Mouse (Mus musculus) embryonic facial prominence, embryonic 13.5 days (tissue): ENCODE results near the gene Lgr5. TPM values are rescaled to one million over a fixed set of nuclear protein-coding genes. Genes with fewer than 3 reads are reported as not detected.

ENCODE experiments used
- ATAC-seq: fragments of 200-750 bp; cut with Nextera tagmentation; 2 replicates; pipeline ENCODE4 v1.8.0; 2017; ENCODE audit warnings: low read depth; ENCODE audit not compliant: insufficient number of reproducible peaks, insufficient read depth, low FRiP score, low TSS enrichment
- H3K27ac ChIP-seq: fragments of 300-500 bp; sonication (generic); 2 replicates; pipeline ENCODE4 v1.5.1; 2015; ENCODE audit warnings: moderate library complexity, mild to moderate bottlenecking, inconsistent platforms
- H3K27me3 ChIP-seq: fragments of 300-500 bp; sonication (generic); 2 replicates; pipeline ENCODE4 v1.6.1; 2015; ENCODE audit warnings: mild to moderate bottlenecking, inconsistent platforms
- H3K36me3 ChIP-seq: fragments of 300-500 bp; sonication (generic); 2 replicates; pipeline ENCODE4 v1.6.1; 2015; ENCODE audit warnings: mild to moderate bottlenecking, inconsistent platforms
- H3K4me1 ChIP-seq: fragments of 300-500 bp; sonication (generic); 2 replicates; pipeline ENCODE4 v1.6.1; 2015; ENCODE audit warnings: inconsistent platforms
- H3K4me2 ChIP-seq: fragments of 300-500 bp; sonication (generic); 2 replicates; pipeline ENCODE4 v1.6.1; 2015; ENCODE audit warnings: moderate library complexity, mild to moderate bottlenecking, inconsistent platforms
- H3K4me3 ChIP-seq: fragments of 300-500 bp; sonication (generic); 2 replicates; pipeline ENCODE4 v1.5.1; 2015; ENCODE audit warnings: mild to moderate bottlenecking, inconsistent platforms
- H3K9ac ChIP-seq: fragments of 300-500 bp; sonication (generic); 2 replicates; pipeline ENCODE4 v1.6.1; 2015; ENCODE audit warnings: mild to moderate bottlenecking, inconsistent platforms
- H3K9me3 ChIP-seq: fragments of 300-500 bp; sonication (generic); 2 replicates; pipeline ENCODE4 v1.6.1; 2016; ENCODE audit warnings: inconsistent platforms
- WGBS: fragments of 180-500 bp; shearing (Covaris S2); methylation state at CpG from one replicate; pipeline ENCODE4 v1.1.7; 2015; ENCODE audit warnings: mixed read lengths; 5-methylcytosine and 5-hydroxymethylcytosine counted together
- polyA plus RNA-seq: library from polyadenylated mRNA; unstranded; fragments of >200 nt; fragmentation: Nextera tagmentation; extraction: Ambion mirVana; gene quantifications from 2 replicates; pipeline ENCODE4 v1.2.1, GENCODE M21; 2015

The Lgr5 gene
- polyA plus RNA-seq, 1 experiment from 2014 or later = 16.0 TPM

DNA sequence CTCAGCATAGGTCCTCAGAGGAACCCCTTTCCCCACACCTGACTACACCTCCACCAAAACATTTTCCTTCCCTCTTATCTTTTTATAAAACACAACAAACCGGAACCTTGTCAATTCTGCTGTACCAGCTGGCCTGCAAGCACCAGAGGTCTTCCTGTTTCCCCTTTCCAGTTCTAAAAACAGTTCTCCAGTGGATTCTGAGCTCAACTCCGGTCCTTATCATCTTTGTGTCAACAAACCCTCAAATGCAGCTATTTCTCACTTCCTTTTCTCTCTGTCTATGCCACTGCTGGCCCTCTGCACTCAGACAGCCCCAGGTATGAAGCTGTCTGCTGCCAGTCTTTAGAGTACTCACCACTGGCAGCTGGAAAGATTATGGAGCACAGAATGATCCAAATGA, 56.8 kb downstream of the Lgr5 start:
- Histone ChIP-seq H3K9ac (no peak overlapping the region), H3K9me3 (no peaks in the 10 kb centered on the region), H3K4me2 (no peak overlapping the region), H3K27me3 (no peaks in the 10 kb centered on the region), H3K4me1 (no peaks in the 10 kb centered on the region), H3K36me3 (no peaks in the 10 kb centered on the region), H3K27ac (no peak overlapping the region), H3K4me3 (no peak overlapping the region)
- WGBS = 72% methylated on average over 2 of the region's 2 CpGs
- no peak; the same call in 1 of the 2 replicates for ATAC-seq

DNA sequence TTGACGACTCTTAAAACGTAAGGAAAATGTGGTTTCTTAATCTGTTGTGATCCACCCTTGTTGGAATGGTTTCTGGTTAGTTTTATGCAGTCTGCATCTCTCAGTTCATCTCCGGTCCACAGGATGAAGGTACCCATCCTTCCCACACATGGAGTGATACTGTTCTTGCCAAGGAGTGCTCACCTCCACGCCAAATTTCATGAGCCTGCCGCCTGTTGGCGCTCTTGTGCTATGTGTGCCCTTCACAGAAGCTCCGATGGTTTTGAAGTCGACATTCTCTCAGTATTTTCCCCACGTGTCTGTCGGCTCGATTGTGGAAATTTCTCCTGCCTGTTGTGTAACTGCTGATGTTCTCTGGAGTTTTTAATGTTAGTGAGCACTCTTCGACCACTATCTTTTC, 57.8 kb downstream of the Lgr5 start:
- Histone ChIP-seq H3K27ac (no peak overlapping the region), H3K4me2 (no peak overlapping the region), H3K9me3 (no peaks in the 10 kb centered on the region), H3K36me3 (no peaks in the 10 kb centered on the region), H3K4me1 (no peaks in the 10 kb centered on the region), H3K27me3 (no peaks in the 10 kb centered on the region), H3K9ac (no peak overlapping the region), H3K4me3 (no peak overlapping the region)
- no peak for ATAC-seq
- WGBS = 85% methylated on average over 12 of the region's 12 CpGs

DNA sequence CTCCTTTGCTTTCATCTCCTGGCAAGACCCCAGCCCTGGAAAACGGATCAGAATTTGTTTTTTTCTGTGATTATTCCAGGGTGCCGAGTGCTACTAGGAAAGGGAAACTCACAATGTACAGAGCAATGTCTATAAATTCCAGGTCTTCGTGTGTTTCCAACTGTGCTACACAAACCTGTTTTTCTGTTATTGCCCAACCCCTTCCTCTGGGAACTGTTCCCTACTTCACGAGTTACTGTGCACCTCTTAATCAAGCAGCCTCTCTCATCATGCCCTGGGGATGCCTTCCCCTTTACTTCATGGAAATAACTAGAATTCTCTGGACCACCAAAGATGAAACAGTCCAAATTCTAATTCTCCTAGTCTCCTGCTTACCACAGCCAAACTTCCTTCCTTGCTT, 58.7 kb downstream of the Lgr5 start:
- 51% methylated on average over 4 of the region's 4 CpGs for WGBS
- no peaks in the 10 kb centered on the region for H3K36me3 ChIP-seq
- no peak overlapping the region for H3K9ac ChIP-seq
- no peaks in the 10 kb centered on the region for H3K4me1 ChIP-seq
- H3K4me3 ChIP-seq = no peak overlapping the region
- H3K27ac ChIP-seq = no peak overlapping the region
- no peaks in the 10 kb centered on the region for H3K9me3 ChIP-seq
- no peak for ATAC-seq
- no peak overlapping the region for H3K4me2 ChIP-seq
- H3K27me3 ChIP-seq = no peaks in the 10 kb centered on the region

DNA sequence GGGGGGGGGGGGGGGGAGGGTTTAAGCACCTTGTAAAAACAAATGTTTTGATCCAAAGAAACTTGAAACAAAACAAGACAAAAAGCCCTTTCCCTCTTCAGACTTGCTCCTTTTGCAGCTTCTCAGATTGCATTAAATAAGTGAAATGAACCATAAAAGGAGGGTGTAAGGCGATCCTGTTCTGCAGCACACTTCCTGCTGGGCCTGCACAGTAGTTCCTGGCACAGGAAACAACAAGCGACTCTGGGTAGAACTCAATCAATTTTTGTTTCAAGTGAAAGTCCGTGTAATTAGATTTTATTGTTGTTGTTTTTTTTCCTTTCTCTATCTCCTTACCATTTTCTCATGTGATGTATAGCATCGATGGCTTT, 66.5 kb downstream of the Lgr5 start:
- Histone ChIP-seq H3K27me3 (no peaks in the 10 kb centered on the region), H3K9ac (no peak overlapping the region), H3K4me1 (peaks cover 24% of the 10 kb centered on the region), H3K4me3 (no peak overlapping the region), H3K9me3 (no peaks in the 10 kb centered on the region), H3K4me2 (peak overlapping the region; percentile 50; the same call in 1 of the 2 replicates), H3K36me3 (no peaks in the 10 kb centered on the region), H3K27ac (peak overlapping the region; percentile 57)
- 14% methylated on average over 4 of the region's 4 CpGs for WGBS
- ATAC-seq = no peak

DNA sequence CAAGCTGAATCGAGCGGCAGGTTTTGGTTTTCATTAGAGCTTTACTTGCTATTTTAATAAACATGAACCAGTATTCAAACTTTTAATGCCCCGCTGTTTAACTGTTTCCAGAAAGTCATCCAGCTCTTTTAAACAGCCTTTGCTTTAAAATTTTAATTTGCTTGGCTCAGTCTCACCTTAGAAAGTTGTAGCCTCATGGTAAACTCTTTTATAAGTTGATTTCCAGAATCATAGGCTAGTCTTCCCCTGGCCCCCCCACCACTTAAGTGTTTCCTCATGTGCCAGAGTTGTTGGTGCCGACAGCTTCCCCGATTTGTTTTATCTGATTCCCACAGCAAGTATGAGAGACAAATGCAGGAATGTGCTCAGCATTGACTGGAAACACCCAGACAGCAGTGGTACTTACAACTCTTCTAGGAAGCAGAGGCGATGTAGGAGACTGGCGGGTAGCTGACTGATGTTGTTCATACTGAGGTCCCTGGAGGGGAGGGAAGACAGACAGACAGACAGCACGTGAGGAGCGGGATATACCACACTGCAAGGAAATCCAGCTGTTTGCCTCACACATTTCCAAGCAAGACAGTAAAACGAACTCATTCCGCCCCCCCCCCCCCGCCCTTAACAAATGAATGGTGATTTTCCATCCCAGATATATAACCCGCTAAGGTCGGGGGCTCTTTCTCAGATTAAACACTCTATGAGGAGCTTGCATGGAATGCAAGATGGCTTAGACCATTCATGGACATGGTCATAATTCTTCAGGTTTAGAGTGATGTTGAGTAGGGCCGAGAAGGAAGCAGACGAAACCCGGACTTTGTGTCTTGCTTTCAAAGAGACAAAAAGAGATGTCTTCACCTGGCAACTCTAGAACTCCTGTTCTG, 67.1 kb downstream of the Lgr5 start:
- Histone ChIP-seq H3K27me3 (no peaks in the 10 kb centered on the region), H3K9ac (no peak overlapping the region), H3K4me1 (peaks cover 29% of the 10 kb centered on the region), H3K36me3 (no peaks in the 10 kb centered on the region), H3K4me3 (0 out of 2 replicates have a peak overlapping the region, but pooled peaks have one; percentile 7), H3K9me3 (no peaks in the 10 kb centered on the region), H3K4me2 (peak overlapping the region; percentile 50), H3K27ac (peak overlapping the region; percentile 57)
- ATAC-seq = no peak
- 24% methylated on average over 17 of the region's 17 CpGs for WGBS

DNA sequence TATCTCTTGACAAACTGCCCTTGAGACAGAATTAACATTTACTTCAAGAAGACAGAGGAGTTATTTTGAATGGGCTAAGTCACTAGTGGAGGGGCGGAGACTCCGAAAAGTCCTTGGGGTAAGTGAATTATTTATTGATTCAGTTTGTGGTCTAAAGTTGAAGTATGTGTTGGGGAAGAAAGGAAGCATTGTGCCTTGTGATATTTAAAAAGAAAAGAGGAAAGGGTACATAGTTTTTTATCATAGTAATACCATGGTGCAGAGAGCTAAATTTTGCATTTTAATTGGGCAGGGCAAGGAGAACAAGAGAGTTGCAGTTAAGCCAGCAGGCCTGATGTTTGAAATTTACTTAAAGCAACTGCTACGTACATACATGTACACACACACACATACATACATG, 68.7 kb downstream of the Lgr5 start:
- no peaks in the 10 kb centered on the region for H3K27me3 ChIP-seq
- no peak overlapping the region for H3K9ac ChIP-seq
- 82% methylated on average over 3 of the region's 3 CpGs for WGBS
- no peak overlapping the region for H3K4me2 ChIP-seq
- H3K36me3 ChIP-seq = no peaks in the 10 kb centered on the region
- H3K27ac ChIP-seq = no peak overlapping the region
- ATAC-seq = no peak
- no peaks in the 10 kb centered on the region for H3K9me3 ChIP-seq
- no peak overlapping the region for H3K4me3 ChIP-seq
- H3K4me1 ChIP-seq = peaks cover 29% of the 10 kb centered on the region

DNA sequence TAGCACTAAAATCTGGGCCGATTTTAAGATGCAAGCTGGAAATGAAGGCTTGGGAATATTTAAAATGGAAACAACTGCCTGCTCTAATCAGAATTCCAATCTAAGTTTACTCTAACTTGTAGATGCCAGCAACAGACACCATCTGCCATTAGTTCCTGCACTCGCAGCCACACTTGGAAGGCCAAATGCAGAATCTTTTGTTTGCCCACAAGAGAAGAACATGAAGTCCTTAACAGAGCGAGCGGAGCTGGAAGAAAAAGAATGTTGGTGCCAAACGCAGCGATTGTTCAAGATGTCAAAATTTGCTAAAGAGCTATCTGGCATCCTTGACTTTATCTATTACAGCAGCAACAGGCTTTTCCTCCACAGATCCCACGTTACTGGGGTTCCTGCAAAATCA, 72.1 kb downstream of the Lgr5 start:
- no peak overlapping the region for H3K4me3 ChIP-seq
- no peak overlapping the region for H3K9ac ChIP-seq
- H3K27me3 ChIP-seq = no peaks in the 10 kb centered on the region
- H3K4me1 ChIP-seq = peaks cover 17% of the 10 kb centered on the region
- ATAC-seq = no peak
- H3K4me2 ChIP-seq = no peak overlapping the region
- no peaks in the 10 kb centered on the region for H3K36me3 ChIP-seq
- no peaks in the 10 kb centered on the region for H3K9me3 ChIP-seq
- WGBS = 67% methylated on average over 7 of the region's 7 CpGs
- H3K27ac ChIP-seq = no peak overlapping the region

DNA sequence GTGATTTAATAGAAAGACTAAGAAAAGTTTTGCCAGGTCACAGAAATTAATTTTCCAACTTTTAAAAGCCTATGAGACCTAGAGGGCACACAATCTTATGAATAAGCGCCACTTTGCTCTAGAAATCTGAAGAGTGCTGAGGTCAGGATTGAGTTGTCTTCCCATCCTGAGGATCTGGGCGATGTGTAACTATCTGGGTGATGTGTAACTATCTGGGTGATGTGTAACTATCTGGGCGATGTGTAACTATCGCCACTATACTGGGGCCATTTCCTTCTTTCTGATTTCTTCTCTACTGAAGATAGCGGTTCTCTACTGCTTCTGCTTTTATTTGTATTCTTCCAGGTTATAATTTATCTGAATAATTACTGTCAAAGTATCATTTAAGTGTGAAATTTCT, 76.6 kb downstream of the Lgr5 start:
- H3K4me1 ChIP-seq = 0 out of 2 replicates have a peak, but pooled peaks cover 4% of the 10 kb centered on the region
- H3K9ac ChIP-seq = no peak overlapping the region
- no peaks in the 10 kb centered on the region for H3K27me3 ChIP-seq
- no peak overlapping the region for H3K4me2 ChIP-seq
- H3K9me3 ChIP-seq = no peaks in the 10 kb centered on the region
- no peak for ATAC-seq
- H3K27ac ChIP-seq = no peak overlapping the region
- WGBS = 88% methylated on average over 5 of the region's 5 CpGs
- no peak overlapping the region for H3K4me3 ChIP-seq
- no peaks in the 10 kb centered on the region for H3K36me3 ChIP-seq

DNA sequence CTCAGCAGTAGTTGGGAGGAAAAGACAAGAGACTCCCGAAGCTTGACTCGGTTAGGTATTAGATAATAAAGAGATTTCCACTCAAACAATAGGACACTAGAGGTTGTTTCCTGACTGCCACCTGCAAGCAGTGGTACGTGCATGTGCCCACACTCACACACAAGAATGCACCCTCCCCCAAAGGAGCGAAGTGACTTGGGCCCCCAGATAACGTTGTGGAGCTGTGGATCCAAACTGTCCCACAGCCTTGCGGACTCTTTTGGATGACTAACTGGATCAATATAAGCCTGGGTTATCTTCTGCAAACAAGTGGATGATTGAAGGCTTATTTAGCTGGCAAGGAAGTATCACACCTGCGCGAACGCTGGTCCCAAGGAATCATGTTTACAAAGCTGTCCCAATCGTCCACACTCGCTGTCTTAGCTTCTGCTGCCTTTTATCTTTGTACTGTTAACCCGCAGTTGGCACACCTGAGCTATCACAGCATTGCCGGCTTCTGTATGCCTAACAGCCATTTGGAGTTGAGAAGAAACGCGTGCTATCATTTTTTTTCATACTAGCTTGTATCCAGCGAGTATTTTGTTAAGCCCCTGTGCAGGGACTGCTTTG, 81.8 kb downstream of the Lgr5 start:
- H3K27me3 ChIP-seq = no peaks in the 10 kb centered on the region
- no peaks in the 10 kb centered on the region for H3K36me3 ChIP-seq
- 86% methylated on average over 16 of the region's 16 CpGs for WGBS
- no peak overlapping the region for H3K27ac ChIP-seq
- H3K9ac ChIP-seq = no peak overlapping the region
- no peaks in the 10 kb centered on the region for H3K4me1 ChIP-seq
- no peak for ATAC-seq
- H3K9me3 ChIP-seq = no peaks in the 10 kb centered on the region
- no peak overlapping the region for H3K4me3 ChIP-seq
- H3K4me2 ChIP-seq = no peak overlapping the region

DNA sequence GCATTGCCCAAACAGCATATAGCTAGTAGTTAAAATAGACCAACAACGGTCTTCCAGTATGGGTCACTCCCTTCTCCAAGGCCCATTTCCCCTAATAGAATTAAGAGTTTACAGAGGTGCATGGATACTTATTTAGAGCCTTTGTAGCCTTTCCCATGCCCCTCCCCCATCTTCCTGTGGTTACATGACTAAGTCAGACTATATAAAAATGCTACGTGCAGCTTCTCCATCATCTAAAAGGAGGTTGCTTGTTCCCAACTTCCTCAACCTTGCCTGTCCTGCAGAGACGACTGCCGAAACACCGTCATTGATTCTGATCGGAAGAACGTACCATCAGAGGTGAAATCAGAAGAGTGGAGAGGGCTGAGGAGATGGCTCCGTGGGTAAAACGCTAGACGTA, 82.4 kb downstream of the Lgr5 start:
- H3K9ac ChIP-seq = no peak overlapping the region
- H3K36me3 ChIP-seq = no peaks in the 10 kb centered on the region
- WGBS = 90% methylated on average over 10 of the region's 10 CpGs
- H3K4me1 ChIP-seq = no peaks in the 10 kb centered on the region
- H3K4me3 ChIP-seq = no peak overlapping the region
- no peaks in the 10 kb centered on the region for H3K27me3 ChIP-seq
- H3K4me2 ChIP-seq = no peak overlapping the region
- ATAC-seq = no peak
- H3K9me3 ChIP-seq = no peaks in the 10 kb centered on the region
- no peak overlapping the region for H3K27ac ChIP-seq

DNA sequence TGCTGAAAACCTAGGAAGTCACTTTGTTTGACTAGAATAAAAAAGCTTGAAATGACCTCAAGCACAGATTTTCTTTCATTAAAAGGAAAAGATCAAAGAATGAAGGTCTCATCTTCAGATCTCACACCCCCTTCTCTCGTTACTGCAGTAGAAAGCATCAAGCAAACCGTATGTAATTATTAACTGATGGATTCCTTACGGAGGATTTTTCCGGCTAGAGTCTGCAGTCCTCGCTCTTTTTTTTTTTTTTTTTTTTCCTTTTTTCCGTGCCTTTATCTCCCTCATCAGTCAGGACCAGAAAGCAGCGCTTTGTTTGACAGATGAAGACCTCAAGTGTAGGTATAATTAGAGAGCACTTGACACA, 93.8 kb downstream of the Lgr5 start:
- 0 out of 2 replicates have a peak overlapping the region, but pooled peaks have one; percentile 2 for H3K4me3 ChIP-seq
- 4% methylated on average over 7 of the region's 7 CpGs for WGBS

More for the DNA sequence above, 93.8 kb downstream of the Lgr5 start:
- ATAC-seq = no peak
- H3K4me2 ChIP-seq = peak overlapping the region; percentile 47
- peaks cover 20% of the 10 kb centered on the region for H3K4me1 ChIP-seq
- H3K9ac ChIP-seq = no peak overlapping the region
- no peak overlapping the region for H3K27ac ChIP-seq
- H3K27me3 ChIP-seq = no peaks in the 10 kb centered on the region
- peaks cover 3% of the 10 kb centered on the region; the same call in 1 of the 2 replicates for H3K9me3 ChIP-seq
- H3K36me3 ChIP-seq = no peaks in the 10 kb centered on the region
